Mouse (Mus musculus): ENCODE data around the gene Epb41l5. TPM values are rescaled to one million over a fixed set of nuclear protein-coding genes. Genes with fewer than 3 reads are reported as not detected.

Gene Epb41l5
- total RNA-seq, 2 experiments from 2014 or later: not detected

- no peak for ATAC-seq (replicated peaks; ENCODE audit: low FRiP score, poor library complexity, severe bottlenecking)
These were observed 111.1 kb downstream of the Epb41l5 start for GRCm38 (mm10) chr1:119537651-119538050.

- ATAC-seq (replicated peaks; ENCODE audit: low FRiP score, poor library complexity, severe bottlenecking): no peak
These were observed 112.7 kb downstream of the Epb41l5 start for GRCm38 (mm10) chr1:119536122-119536521.

- no peak for ATAC-seq (replicated peaks; ENCODE audit: low FRiP score, poor library complexity, severe bottlenecking)
These were observed 114.5 kb downstream of the Epb41l5 start for GRCm38 (mm10) chr1:119534341-119534740.

- ATAC-seq (replicated peaks; ENCODE audit: low FRiP score, poor library complexity, severe bottlenecking): no peak
These were observed 115.6 kb downstream of the Epb41l5 start for GRCm38 (mm10) chr1:119533093-119533805.

- ATAC-seq (replicated peaks; ENCODE audit: low FRiP score, poor library complexity, severe bottlenecking): no peak
These were observed 116.6 kb downstream of the Epb41l5 start for GRCm38 (mm10) chr1:119532165-119532564.

GRCm38 (mm10) chr1:119530941-119531340 is 117.9 kb downstream of the Epb41l5 start:
- no peak for ATAC-seq (replicated peaks; ENCODE audit: low FRiP score, poor library complexity, severe bottlenecking)

GRCm38 (mm10) chr1:119525689-119526591 is 122.9 kb downstream of the Epb41l5 start, which contains the start of gene Tmem185b:
TSS of gene Tmem185b (plus strand) at chr1:119526160.
- no peak for ATAC-seq (replicated peaks; ENCODE audit: low FRiP score, poor library complexity, severe bottlenecking)

GRCm38 (mm10) chr1:119525004-119525444 is 123.8 kb downstream of the Epb41l5 start:
- ATAC-seq (replicated peaks; ENCODE audit: low FRiP score, poor library complexity, severe bottlenecking): no peak

GRCm38 (mm10) chr1:119523826-119524225 is 125.0 kb downstream of the Epb41l5 start:
- ATAC-seq (replicated peaks; ENCODE audit: low FRiP score, poor library complexity, severe bottlenecking): no peak

- ATAC-seq (replicated peaks; ENCODE audit: low FRiP score, poor library complexity, severe bottlenecking): no peak
These were observed 125.4 kb downstream of the Epb41l5 start for GRCm38 (mm10) chr1:119523369-119523768.

GRCm38 (mm10) chr1:119522726-119523125 is 126.1 kb downstream of the Epb41l5 start:
- no peak for ATAC-seq (replicated peaks; ENCODE audit: low FRiP score, poor library complexity, severe bottlenecking)

- ATAC-seq (replicated peaks; ENCODE audit: low FRiP score, poor library complexity, severe bottlenecking): no peak
These were observed 127.1 kb downstream of the Epb41l5 start for GRCm38 (mm10) chr1:119521681-119522080.

- no peak for ATAC-seq (replicated peaks; ENCODE audit: low FRiP score, poor library complexity, severe bottlenecking)
These were observed 127.8 kb downstream of the Epb41l5 start for GRCm38 (mm10) chr1:119521029-119521428.

GRCm38 (mm10) chr1:119519286-119519685 is 129.5 kb downstream of the Epb41l5 start:
- ATAC-seq (replicated peaks; ENCODE audit: low FRiP score, poor library complexity, severe bottlenecking): no peak

GRCm38 (mm10) chr1:119518786-119519185 is 130.0 kb downstream of the Epb41l5 start:
- ATAC-seq (replicated peaks; ENCODE audit: low FRiP score, poor library complexity, severe bottlenecking): no peak

GRCm38 (mm10) chr1:119518060-119518459 is 130.7 kb downstream of the Epb41l5 start:
- ATAC-seq (replicated peaks; ENCODE audit: low FRiP score, poor library complexity, severe bottlenecking): no peak

GRCm38 (mm10) chr1:119510857-119511256 is 137.9 kb downstream of the Epb41l5 start:
- ATAC-seq (replicated peaks; ENCODE audit: low FRiP score, poor library complexity, severe bottlenecking): no peak

GRCm38 (mm10) chr1:119510409-119510808 is 138.4 kb downstream of the Epb41l5 start:
- no peak for ATAC-seq (replicated peaks; ENCODE audit: low FRiP score, poor library complexity, severe bottlenecking)

- ATAC-seq (replicated peaks; ENCODE audit: low FRiP score, poor library complexity, severe bottlenecking): no peak
These were observed 139.3 kb downstream of the Epb41l5 start for GRCm38 (mm10) chr1:119509474-119509873.

- no peak for ATAC-seq (replicated peaks; ENCODE audit: low FRiP score, poor library complexity, severe bottlenecking)
These were observed 140.3 kb downstream of the Epb41l5 start for GRCm38 (mm10) chr1:119508548-119508947.

- no peak for ATAC-seq (replicated peaks; ENCODE audit: low FRiP score, poor library complexity, severe bottlenecking)
These were observed 142.8 kb downstream of the Epb41l5 start for GRCm38 (mm10) chr1:119505951-119506350.
